Mouse (Mus musculus) liver, embryonic 16.5 days (tissue): Measurements from ENCODE around the gene Hist1h2bp. TPM values are rescaled to one million over a fixed set of nuclear protein-coding genes. Genes with fewer than 3 reads are reported as not detected.
"Not testable (repeated sequence)": the region's sequence is repeated elsewhere in the genome, so short reads cannot be mapped to it uniquely, and the experiment has no call there.

Experiments
- ATAC-seq: fragments of 200-750 bp; cut with Nextera tagmentation; 2 replicates; pipeline ENCODE4 v1.8.0; 2017; ENCODE audit warnings: low read depth, mild to moderate bottlenecking, moderate number of reproducible peaks, moderate library complexity
- H3K27ac ChIP-seq: fragments of 300-500 bp; sonication (generic); 2 replicates; pipeline ENCODE4 v1.5.1; 2014; ENCODE audit warnings: mild to moderate bottlenecking, low read length
- H3K27me3 ChIP-seq: fragments of 300-500 bp; sonication (generic); 2 replicates; pipeline ENCODE4 v1.6.1; 2014; ENCODE audit warnings: low read depth, low read length, mixed read lengths; ENCODE audit not compliant: control insufficient read depth, insufficient read depth
- H3K36me3 ChIP-seq: fragments of 300-500 bp; sonication (generic); 2 replicates; pipeline ENCODE4 v1.6.1; 2014; ENCODE audit warnings: mild to moderate bottlenecking; ENCODE audit not compliant: control insufficient read depth, insufficient read depth
- H3K4me1 ChIP-seq: fragments of 300-500 bp; sonication (generic); 2 replicates; pipeline ENCODE4 v1.6.1; 2014; ENCODE audit warnings: low read depth, low read length, mixed read lengths; ENCODE audit not compliant: control insufficient read depth
- H3K4me2 ChIP-seq: fragments of 300-500 bp; sonication (generic); 2 replicates; pipeline ENCODE4 v1.6.1; 2014; ENCODE audit warnings: low read depth, low read length, mixed read lengths
- H3K4me3 ChIP-seq: fragments of 300-500 bp; sonication (generic); 2 replicates; pipeline ENCODE4 v1.5.1; 2014; ENCODE audit warnings: low read depth, mild to moderate bottlenecking, low read length
- H3K9ac ChIP-seq: fragments of 300-500 bp; sonication (generic); 2 replicates; pipeline ENCODE4 v1.6.1; 2014; ENCODE audit warnings: low read depth, low read length
- H3K9me3 ChIP-seq: fragments of 300-500 bp; sonication (generic); replicated peaks from 2 replicates; pipeline ENCODE4 v1.6.1; 2016; ENCODE audit warnings: low read length; ENCODE audit not compliant: control insufficient read depth
- WGBS: fragments of 180-500 bp; shearing (Covaris S2); extraction: QIAGEN DNeasy Blood & Tissue Kit; methylation state at CpG from one replicate; pipeline ENCODE4 v1.1.7; 2014; ENCODE audit not compliant: insufficient replicate concordance; 5-methylcytosine and 5-hydroxymethylcytosine counted together
- polyA plus RNA-seq: library from polyadenylated mRNA; unstranded; fragments of >200 nt; fragmentation: Nextera tagmentation; extraction: Ambion mirVana; gene quantifications from 2 replicates; pipeline ENCODE4 v1.2.1, GENCODE M21; 2015

The Hist1h2bp gene
- polyA plus RNA-seq, 1 experiment from 2014 or later, result 3.8 TPM

DNA sequence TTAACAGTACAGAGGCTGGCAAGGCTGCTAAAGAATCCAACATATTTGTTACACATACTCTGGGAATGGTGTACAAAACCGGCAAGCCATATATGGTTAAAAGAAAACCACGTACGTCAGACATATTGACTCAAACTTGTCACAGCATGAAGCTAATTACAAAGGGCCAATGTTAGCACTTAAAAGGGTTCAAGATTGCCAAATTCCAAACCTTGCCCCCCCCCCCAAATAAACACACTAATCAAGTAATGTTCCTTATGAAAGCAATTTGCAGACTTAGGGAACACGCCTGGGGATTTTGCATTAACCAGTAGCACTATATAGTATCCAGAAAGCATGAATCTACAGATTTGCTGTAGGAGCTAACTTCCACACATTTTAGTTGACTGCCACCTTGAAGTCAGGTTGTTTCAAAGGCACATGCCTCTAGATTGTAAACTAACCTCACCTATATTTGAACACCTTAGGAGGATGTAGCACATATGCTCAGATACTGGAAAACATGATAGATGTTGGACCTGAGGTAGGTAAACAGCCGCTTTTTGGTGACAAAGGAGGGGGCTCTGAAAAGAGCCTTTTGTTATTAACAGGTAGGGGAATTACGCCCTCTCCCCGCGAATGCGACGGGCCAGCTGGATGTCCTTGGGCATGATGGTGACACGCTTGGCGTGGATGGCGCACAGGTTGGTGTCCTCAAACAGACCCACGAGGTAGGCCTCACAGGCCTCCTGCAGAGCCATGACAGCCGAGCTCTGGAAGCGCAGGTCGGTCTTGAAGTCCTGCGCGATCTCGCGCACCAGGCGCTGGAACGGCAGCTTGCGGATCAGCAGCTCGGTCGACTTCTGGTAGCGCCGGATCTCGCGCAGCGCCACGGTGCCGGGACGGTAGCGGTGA lies 4.7 kb upstream of the Hist1h2bp start:
- not testable (repeated sequence) for H3K27me3 ChIP-seq, H3K36me3 ChIP-seq, H3K9me3 ChIP-seq
- peak overlapping the region; percentile 82 for H3K4me2 ChIP-seq
- peaks cover 23% of the 10 kb centered on the region for H3K4me1 ChIP-seq
- WGBS, result under 1% methylated on average over 15 of the region's 35 CpGs
- ATAC-seq, result peak; percentile 1; the same call in 1 of the 2 replicates
- peak overlapping the region; percentile 99 for H3K27ac ChIP-seq
- peak overlapping the region; percentile 71 for H3K9ac ChIP-seq
- peak overlapping the region; percentile 62 for H3K4me3 ChIP-seq

DNA sequence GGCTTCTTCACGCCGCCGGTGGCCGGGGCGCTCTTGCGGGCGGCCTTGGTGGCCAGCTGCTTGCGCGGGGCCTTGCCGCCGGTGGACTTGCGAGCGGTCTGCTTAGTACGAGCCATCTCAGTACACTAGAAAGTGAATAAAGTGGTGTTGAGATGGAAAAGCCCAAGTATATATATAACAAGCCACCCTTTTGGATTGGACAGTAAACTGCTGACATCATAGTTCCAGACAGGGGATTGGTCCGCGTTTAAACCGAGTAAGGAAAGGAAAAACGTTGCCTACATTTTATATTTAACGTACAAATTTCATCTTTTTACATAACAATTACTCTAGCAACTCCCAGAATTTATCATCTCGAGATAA lies 4.0 kb upstream of the Hist1h2bp start, which contains the start of gene Hist1h3i:
Hist1h3i (minus strand) TSS at position 116 of the 363 bp plus-strand sequence.
- peak within 1 kb of the TSS; percentile 62 for H3K4me3 ChIP-seq
- H3K27me3 ChIP-seq, result no peaks in the 10 kb centered on the region
- H3K36me3 ChIP-seq, result no peaks in the 10 kb centered on the region
- WGBS, result under 1% methylated on average over 15 of the region's 20 CpGs
- no peaks in the 10 kb centered on the region for H3K9me3 ChIP-seq
- peak within 1 kb of the TSS; percentile 82 for H3K4me2 ChIP-seq
- peak within 1 kb of the TSS; percentile 99 for H3K27ac ChIP-seq
- peak; percentile 49 for ATAC-seq
- H3K9ac ChIP-seq, result peak within 1 kb of the TSS; percentile 73
- H3K4me1 ChIP-seq, result peaks cover 27% of the 10 kb centered on the region

DNA sequence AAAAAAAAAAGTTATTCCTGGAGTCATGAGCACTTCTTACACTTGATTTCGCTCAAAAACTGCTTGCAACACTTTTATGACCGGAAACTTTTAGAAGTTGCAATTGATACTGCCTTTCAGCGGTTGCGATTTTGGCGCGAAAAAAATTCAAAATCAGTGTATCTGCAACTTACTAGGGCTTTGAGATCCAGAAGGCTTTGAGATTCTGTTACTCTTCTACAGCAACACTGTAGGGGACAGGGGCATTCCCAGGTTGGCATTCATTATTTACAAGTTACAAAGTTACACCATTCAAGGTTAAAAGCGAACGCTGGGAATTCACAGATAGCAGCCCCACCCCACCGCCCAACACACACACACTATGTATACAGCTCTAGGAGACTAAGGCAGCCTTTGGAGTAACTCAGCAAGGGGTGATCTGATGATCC lies 3.5 kb upstream of the Hist1h2bp start:
- peak overlapping the region; percentile 73 for H3K9ac ChIP-seq
- WGBS, result 2% methylated on average over 9 of the region's 9 CpGs
- no peaks in the 10 kb centered on the region for H3K27me3 ChIP-seq
- H3K4me2 ChIP-seq, result peak overlapping the region; percentile 82
- ATAC-seq, result no peak
- peak overlapping the region; percentile 62 for H3K4me3 ChIP-seq
- no peaks in the 10 kb centered on the region for H3K9me3 ChIP-seq
- peaks cover 29% of the 10 kb centered on the region for H3K4me1 ChIP-seq
- peak overlapping the region; percentile 99 for H3K27ac ChIP-seq
- no peaks in the 10 kb centered on the region for H3K36me3 ChIP-seq

DNA sequence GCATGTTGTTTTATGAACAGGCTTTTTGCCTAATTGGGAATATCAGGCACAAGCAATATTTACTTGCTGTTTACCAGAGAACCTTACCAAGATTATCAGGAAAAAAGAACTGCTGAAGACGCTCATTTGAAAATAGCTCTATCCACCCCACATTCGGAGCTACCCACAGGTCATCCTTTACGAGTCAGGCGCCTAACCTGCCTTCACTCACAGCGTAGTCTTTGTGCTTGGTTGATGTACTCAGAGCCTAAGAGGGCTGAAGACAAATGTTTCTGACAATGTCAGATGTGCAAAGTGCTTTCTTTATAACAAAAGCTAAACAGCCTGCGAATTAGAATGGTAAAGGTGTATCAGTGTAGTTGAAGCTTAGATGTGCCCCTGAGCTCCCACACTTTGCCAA lies 3.0 kb upstream of the Hist1h2bp start:
- no peaks in the 10 kb centered on the region for H3K36me3 ChIP-seq
- H3K9me3 ChIP-seq, result no peaks in the 10 kb centered on the region
- peak overlapping the region; percentile 82 for H3K4me2 ChIP-seq
- peaks cover 29% of the 10 kb centered on the region for H3K4me1 ChIP-seq
- peak overlapping the region; percentile 73 for H3K9ac ChIP-seq
- peak overlapping the region; percentile 62 for H3K4me3 ChIP-seq
- no peaks in the 10 kb centered on the region for H3K27me3 ChIP-seq
- ATAC-seq, result no peak
- peak overlapping the region; percentile 99 for H3K27ac ChIP-seq
- 54% methylated on average over 6 of the region's 6 CpGs for WGBS

DNA sequence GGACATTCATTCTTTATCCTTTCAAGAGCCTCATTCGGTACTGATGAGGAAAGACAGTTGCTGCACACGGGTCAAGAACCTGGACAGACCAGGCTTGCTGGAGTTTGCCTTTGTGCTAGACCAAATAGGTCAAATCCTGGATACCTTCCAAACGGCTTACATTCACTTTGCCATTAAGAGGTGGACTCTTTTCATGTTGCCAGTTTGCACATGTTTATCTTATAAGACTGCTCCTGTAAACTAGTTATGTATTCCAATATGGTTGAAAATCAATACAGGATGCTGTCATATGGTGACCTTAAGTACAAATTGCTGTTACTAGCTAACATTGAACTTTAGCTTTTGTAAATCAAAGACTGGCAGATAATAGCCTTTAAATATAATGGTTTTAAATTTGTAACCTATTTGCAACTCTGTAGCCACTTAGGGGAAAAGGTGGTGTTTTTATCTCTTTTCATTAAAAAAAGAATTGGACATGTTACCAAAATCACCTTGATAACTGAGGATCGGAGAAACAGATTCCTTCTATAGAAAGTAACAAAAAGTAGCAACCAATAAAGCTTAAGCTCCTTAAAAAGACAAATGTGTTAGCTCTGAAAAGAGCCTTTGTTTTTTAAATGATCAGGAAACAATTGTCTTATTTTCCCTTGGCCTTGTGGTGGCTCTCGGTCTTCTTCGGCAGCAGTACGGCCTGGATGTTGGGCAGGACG lies 917 bp upstream of the Hist1h2bp start:
- Histone ChIP-seq H3K4me3 (peak overlapping the region; percentile 60), H3K27ac (peak overlapping the region; percentile 97), H3K9me3 (no peaks in the 10 kb centered on the region), H3K4me2 (peak overlapping the region; percentile 77), H3K36me3 (no peaks in the 10 kb centered on the region), H3K9ac (peak overlapping the region; percentile 81), H3K27me3 (no peaks in the 10 kb centered on the region), H3K4me1 (peaks cover 30% of the 10 kb centered on the region)
- ATAC-seq, result no peak
- 6% methylated on average over 8 of the region's 8 CpGs for WGBS

DNA sequence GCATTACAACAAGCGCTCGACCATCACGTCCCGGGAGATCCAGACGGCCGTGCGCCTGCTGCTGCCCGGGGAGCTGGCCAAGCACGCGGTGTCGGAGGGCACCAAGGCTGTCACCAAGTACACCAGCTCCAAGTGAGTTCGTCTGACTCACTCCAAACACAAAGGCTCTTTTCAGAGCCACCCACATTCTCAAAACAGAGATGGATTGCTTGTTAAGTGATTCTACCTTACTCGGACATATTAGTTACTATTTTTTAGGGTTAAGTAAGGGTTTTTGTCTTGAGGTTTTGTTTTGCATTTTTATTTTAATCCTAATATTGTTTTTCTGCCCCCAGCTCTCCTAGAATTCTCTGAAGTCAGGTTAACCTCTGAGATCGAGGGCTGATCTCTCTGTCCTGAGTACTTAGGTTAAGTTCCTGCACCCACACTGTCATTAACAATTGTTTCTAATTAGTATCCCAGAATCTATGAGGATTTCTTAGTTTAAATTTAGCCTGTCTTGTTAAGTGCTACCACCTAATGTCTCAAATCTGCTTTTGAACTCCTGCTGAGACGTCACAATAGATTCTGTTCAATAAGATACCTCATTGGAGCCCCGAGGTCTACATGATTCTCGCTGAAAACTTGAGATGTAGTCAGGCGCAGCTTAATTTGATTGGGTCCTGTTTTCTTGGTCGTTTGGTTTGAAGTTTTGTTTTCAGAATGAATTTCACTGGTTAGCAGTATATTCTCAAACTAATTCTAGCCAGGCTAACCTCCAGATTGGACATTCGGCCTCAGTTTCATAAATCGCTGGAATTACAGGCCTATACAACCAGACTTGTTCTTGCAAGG lies 716 bp downstream of the Hist1h2bp start:
- Histone ChIP-seq H3K27ac (peak overlapping the region; percentile 96), H3K27me3 (no peaks in the 10 kb centered on the region), H3K9ac (peak overlapping the region; percentile 65), H3K4me1 (peaks cover 24% of the 10 kb centered on the region), H3K4me2 (peak overlapping the region; percentile 61), H3K4me3 (peak overlapping the region; percentile 60), H3K9me3 (no peaks in the 10 kb centered on the region), H3K36me3 (no peaks in the 10 kb centered on the region)
- WGBS, result 25% methylated on average over 13 of the region's 21 CpGs
- peak; percentile 6 for ATAC-seq

DNA sequence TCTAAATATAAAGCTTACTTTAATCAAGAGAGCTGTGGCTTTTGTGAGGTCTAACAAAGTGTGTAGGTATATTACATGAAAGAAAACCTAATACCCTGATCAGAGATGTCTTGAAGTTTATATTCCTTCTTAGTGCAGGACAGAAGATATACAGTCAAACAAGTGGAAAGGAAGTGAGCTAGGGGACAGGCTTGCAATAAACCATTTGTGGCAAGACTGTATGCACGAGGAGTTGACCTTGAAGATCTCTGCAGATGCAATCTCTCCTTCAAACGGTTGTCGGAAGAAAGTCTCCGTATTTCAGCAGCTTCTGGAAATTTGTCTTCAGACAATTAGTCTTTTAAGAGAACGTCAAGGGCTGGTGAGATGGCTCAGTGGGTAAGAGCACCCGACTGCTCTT lies 2.7 kb downstream of the Hist1h2bp start:
- WGBS, result 36% methylated on average over 6 of the region's 6 CpGs
- H3K27ac ChIP-seq, result no peak overlapping the region

DNA sequence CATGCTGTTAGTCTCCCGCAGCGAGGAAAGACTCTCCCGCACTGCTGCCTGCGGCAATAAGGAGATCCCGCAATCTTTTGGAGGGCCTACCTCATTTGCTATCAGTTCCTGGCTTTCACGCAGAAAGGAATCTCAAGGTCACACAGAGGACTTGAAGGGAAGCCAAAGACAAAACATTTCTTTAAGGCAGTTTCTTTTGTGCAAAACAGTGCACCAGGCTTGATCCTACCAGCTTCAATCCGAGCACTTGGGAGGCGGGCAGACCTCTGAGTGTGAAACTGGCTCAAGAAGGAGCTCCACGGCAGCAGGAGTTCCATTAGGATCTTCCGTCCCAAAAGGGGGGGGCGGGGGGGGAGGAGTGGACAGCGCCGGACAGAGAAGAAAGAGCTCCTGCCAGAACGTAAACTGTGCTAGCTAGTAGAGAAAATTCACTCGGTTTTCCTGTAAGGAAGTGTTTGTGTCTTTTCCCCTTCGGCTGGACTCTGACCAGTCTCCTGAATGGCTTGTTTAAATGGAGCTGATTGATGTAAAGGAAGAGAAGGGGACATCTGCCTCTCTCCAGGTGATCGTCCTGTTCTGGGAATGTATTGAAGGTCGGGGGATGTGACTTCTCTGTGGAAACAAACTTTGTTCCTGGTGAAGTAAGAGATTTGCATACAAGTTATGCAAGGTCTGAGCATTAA lies 3.5 kb downstream of the Hist1h2bp start:
- H3K27ac ChIP-seq, result no peak overlapping the region
- 37% methylated on average over 17 of the region's 18 CpGs for WGBS

More for the DNA sequence above, 2.7 kb downstream of the Hist1h2bp start:
- H3K4me2 ChIP-seq, result no peak overlapping the region
- H3K27me3 ChIP-seq, result no peaks in the 10 kb centered on the region
- no peaks in the 10 kb centered on the region for H3K9me3 ChIP-seq
- peaks cover 14% of the 10 kb centered on the region for H3K4me1 ChIP-seq
- ATAC-seq, result no peak
- no peak overlapping the region for H3K4me3 ChIP-seq
- no peak overlapping the region for H3K9ac ChIP-seq
- H3K36me3 ChIP-seq, result no peaks in the 10 kb centered on the region

More for the DNA sequence above, 3.5 kb downstream of the Hist1h2bp start:
- H3K9me3 ChIP-seq, result no peaks in the 10 kb centered on the region
- H3K27me3 ChIP-seq, result no peaks in the 10 kb centered on the region
- H3K4me3 ChIP-seq, result 0 out of 2 replicates have a peak overlapping the region, but pooled peaks have one; percentile 1
- no peaks in the 10 kb centered on the region for H3K36me3 ChIP-seq
- peaks cover 14% of the 10 kb centered on the region for H3K4me1 ChIP-seq
- H3K9ac ChIP-seq, result peak overlapping the region; percentile 9; the same call in 1 of the 2 replicates
- H3K4me2 ChIP-seq, result peak overlapping the region; percentile 34
- no peak for ATAC-seq
